Mouse (Mus musculus) retina, postnatal 1 day (tissue): ENCODE measurements around the gene Pdzph1.

Experiments
- DNase-seq: peaks from one replicate; pipeline ENCODE4 v3.0.0-alpha.2; 2012

Pdzph1 gene

DNA sequence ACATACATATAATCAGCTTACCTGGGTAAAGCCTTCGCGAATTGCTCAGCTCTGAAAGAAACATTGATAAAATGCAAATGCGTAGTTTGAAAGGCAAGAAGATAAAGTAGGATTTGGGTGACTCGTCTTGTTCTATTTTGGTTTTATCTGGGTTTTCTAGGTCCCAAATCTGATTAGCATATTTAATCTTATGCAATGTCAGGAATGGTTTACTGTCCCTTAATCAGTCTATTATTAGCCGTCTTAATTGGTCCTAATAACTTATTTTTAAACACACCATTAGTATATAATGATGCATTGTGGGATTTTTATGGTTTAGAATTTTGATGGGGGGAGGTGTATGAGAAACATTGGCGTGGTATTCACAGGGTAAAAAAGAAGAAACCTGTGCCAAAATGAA lies at the start of gene Pdzph1:
Gene Pdzph1 (minus strand): TSS at position 101 of the 400 bp plus-strand sequence.
- DNase-seq: no peak

DNA sequence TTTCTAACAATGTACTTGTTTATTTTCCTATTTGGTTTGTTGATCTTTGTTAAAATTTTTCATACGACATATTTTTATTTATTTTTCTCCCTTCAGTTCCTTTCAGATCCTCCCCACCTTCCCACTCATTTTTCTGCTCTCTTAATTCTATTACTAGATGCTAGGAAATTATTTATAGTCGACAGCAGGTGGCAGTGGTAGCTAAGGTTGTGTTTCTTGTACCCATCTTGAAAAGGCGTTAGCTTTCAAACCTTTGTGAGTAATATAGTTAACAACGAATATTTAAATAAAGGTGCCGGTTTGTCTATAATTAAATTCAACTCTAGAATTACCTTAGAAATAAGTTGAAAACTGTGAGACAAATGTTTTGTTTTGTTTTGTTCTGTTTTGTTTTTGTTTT lies 48.6 kb upstream of the Pdzph1 start:
- peak; percentile 37 for DNase-seq

DNA sequence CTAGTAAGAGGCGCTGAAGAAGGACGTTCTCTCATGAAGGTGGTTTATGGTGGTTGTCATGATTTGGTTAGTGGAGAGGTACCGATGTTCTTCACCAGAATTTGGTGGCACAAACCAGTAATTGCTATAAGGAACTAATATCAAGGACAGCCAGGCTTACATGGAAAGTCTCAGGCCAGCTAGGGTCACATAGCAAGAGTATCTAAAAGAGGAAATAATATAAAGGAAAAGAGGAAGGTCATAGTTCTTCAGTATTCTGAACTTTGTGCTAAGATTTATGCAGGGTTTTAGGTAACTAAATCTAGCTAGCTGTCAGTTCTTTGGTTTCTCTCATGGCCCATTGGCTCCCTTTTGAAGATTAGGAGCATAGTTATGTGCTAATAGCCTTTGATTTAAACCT lies 42.3 kb upstream of the Pdzph1 start:
- DNase-seq: no peak

DNA sequence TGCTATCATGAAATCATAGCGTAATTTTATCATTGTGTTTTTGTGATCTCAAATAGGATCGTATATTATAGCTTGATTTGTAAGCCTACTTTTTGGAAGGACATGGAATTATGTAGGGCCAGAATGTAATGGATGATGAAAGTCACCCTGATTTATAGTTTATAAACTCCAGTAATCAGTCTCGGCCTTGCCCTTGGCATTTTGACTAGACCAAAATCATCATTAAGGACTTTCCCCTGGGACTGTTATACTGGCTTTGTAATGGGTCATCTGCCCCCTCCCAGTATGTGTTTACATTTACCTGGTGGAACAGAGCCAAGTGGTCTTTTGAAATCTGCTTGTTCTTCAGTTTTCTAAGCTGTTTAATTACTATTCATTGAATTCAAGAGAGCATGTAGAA lies 35.2 kb upstream of the Pdzph1 start:
- DNase-seq: no peak

DNA sequence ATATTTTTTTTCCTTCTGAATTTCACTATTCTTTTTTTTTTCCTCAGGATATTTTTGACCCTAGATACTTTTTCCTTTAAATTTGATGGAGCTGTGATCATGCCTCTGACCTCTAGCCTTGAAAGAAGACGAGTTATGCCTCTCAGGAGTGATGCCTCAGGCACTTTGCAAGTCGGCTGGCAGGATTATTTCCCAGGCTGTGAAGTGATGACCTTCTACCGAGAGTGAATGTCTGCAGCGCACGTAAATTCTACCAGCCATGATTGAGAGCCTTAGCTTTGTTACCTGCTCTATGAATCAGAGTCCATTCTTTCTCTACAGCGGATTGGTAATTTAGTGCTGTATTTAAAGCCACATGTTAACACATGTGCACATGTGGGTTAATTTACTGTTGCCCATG lies 33.3 kb upstream of the Pdzph1 start:
- DNase-seq: peak; percentile 21

DNA sequence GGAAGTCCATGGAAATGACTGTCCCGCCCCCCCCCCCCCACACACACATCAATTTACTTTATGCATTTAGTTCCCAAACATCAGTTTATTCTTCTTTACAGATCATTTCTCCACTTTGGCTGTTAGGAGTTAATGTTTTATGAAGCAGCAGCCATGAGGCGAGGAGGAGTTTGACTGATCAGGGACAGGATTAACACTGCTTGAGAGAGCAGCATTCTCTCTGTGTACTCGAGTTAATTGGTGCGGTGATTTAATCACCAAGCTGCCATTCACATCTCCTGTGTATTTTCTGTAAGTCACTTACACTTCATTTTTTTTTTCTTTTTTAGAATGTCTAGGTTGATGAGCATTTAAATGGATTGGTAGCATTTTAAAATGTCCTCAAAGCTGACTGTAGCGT lies 32.8 kb upstream of the Pdzph1 start:
- peak; percentile 78 for DNase-seq

DNA sequence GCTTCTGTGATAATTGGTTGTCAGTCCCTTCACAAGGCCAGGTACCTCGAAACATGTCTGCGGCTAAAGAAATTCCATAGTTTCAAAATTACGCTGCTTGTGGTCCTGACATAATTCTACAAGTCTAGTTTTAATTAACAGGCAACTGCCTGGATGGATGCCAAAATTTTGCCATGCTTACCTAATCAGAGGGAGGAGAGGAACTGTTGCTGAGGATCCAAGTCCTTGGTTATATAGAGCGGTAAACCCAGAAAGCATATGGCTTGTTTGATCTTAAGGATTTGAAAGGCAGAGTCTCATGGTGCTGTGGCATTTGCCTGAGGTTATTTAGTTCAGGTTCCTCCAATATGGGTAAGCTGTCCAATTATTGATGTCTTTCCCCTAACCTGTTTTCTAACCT lies 27.5 kb upstream of the Pdzph1 start:
- DNase-seq: peak; percentile 48

DNA sequence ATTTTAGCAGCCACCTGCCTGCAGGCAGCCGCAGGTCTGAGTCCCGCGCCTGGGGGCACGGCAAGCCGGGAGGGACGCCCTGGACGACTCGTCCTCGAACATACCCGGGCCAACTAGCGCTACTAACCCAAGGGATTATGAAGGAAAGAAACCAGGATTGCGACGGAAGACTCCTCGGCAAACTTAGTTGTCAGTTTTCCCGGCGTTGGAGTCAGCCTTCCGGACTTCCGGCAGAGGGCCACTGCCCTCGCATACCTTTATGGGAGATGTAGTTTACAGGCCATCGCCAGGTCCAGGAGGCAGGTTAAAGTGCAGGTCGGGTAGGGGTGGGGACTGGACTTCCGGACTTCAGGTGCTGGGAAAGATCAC lies 21.9 kb upstream of the Pdzph1 start, which contains the start of gene Nudt12:
Gene Nudt12 (minus strand): TSS at position 282 of the 369 bp plus-strand sequence.
- DNase-seq: peak; percentile 65

DNA sequence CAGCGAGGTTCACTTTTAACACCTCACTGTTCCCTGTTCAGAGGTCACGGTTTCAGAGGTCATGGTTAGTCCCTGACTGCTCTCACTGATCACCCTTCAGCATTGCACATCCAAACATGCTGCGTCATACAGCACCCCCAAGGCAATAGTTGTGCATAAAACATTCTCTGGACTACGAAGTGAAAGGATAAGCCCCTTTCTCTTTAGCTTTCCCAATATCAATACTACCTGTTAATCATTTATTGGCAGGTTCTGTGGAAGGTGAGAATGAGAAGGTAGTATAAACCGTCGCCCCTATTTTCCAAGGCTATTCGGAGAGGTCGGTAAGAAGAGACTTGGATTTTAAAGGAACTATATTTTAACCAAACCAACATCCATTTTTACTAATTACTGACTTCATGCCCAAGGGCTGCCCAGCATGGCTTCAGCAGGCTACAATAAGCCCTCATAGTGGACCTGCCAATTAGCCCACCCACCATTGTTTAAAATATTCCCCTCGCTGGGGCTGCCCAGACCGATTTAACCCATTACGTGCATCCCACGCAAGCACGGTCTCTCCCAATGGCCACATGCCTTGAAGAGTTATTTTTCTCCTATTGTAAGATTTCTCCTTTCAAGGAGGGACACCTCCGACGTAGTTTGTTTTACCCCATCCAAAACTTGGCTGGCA lies 21.4 kb upstream of the Pdzph1 start:
- peak; percentile 59 for DNase-seq

DNA sequence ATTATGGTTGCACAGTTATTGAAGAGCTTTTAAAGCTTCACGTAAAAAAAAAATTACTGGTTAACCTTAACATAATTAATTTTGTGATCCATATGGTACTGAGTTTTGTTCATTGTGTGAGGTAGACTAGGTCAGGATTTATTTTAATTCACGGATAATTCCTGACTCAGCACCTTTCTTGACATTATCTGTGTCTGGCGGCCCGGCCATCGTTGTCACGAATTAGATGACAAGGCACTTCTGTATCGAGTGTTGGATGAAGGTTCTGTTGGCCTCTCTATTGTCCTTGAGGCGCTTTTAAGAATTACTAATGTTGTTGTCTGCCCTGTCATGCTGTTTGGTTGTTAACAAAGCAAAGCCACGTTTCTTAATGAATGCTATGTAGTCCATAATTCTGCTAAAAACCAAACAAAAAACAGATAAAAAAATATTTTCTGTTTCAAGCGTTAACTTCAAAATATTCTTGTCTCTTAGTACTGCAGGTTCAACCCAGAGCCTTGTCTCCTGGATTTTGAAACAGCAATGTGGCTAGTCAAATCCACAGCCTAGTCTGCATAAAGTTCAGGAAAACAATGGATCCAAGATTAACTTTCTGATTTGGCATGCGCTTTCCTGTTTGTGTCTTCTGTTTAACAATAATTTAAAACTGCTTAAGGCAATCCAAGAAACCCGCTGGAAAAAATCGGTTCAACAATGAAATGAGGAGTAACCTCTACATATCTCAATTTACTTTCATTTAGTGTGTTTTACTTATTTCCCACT lies 20.6 kb upstream of the Pdzph1 start:
- DNase-seq: peak; percentile 6

DNA sequence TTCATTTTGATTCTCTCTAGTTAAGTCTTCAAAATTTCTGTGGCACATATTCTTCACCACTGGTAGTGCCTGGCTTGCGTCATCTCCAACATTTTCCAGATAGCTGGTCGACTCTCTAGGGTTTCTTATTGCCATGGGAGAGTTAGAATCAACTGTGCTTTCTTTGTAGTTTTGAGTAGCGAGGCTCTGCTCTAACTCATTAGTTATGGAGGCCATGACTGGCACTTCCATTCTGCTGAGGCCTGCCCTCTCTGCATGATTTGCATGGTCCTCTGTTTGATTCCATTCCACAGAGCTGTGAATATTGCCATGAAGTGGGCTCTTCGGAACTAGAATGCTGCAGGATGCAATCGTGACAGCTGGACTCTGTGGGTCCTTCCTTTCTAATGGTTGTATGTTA lies 17.9 kb downstream of the Pdzph1 start:
- no peak for DNase-seq

DNA sequence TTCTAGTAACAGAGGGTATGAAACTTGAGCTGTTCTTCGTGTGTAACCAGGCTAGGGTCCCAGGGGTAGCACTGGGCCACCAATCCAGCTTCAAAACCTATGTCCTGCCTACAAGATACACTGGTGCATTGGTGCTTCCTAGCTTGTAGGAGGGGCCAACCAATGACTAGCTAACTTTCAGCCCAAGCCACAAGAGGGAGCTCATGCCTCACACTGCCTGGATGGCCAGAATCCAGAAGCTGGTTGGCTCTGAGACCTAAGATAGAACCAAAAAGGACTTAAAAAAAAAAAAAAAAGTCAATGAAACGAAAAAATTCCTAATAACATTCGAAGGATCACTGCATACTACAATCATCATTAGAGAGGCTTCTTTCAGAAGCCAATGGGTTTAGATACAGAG lies 31.3 kb downstream of the Pdzph1 start:
- DNase-seq: peak; percentile 27

DNA sequence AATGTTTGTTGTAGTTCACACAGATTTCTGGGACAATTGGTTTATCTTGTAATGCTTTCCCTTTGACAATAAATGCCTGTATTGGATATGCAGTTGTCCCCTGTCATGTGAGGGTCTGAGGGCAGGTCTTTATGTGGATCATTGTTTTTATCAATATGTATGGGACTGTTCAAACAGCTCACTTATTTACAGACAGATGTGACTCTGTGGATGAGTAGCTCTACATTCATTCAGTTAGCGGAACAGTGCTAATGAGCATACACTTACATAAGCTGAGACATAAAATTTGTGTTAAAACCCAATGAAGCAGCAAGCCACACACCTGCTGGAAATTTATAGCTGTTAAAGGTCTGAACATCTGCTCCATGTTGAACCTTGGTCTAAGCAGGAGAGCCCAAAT lies 34.1 kb downstream of the Pdzph1 start:
- no peak for DNase-seq

DNA sequence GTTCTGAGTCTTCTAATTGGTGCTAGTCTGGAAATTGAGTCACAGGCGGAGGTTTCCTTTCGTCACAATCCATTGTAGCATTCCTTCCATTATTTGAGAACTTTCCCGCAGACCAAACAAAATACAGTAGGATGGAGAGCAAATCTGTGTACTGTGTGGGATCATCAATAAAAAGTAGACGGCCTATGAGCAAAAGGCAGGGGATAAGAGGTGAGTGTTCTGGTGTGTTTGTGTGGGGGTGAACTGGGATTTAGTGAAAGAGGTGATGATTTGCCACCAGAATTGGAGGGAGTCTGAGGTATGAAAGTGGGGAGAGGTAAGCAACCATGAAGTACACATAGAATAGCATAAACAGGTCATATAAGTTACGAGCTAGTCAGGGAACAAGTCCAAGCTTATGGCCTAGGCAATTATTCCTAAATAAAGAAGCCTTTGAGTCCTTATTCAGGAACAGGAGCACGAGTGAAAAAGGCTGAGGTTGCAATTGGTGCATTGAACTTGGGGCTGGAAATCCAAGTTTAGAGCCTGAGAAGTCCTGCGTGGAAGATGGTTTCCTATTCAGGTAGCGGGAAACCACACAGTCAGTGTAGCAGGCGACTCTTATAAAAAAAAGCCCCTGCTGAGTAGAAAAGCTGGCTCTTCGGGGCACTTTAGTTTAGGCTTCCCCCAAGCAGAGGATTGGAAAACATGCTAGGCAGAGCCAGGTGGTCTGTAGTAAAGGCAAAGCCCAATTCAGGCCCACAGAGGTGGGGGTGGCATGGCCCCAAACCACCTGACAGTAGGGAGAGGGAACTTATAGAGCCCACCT lies 48.0 kb downstream of the Pdzph1 start:
- no peak for DNase-seq

DNA sequence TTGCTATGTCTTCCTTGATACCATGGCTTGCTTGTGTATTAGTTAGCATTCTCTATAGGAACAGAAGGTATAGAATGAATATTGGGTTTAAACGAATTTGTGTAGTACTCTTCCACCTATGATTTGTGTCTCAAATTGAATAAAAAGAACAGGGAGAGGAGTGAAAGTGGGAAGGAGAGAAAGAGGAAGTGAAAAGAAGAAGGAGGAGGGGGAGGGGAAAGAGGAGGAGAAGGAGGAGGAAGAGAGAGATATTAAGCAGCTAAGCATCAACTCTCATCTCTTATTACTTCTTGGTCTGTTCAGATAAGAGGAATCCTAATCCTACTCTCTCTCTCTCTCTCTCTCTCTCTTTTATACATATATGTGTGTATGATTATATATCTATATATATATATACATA lies 52.6 kb downstream of the Pdzph1 start:
- no peak for DNase-seq

DNA sequence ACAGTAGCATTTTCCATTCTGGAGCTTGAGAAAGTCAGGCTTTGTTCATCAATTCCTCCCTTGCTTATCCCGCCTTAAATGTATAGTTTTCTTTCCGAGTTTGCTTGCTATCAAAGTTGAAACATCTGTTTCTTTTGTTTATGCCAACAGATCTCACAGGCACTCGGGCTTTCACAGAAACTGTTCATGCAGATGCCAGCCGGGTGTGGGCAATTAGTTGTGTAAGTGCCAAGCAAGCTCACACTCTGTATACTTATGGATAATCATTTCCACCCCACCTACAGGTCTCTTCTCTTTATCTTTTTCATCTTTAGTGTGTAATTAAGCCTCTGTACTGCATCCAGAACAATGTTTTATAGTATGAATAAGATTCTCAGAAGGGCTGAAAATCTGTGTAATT lies 53.6 kb downstream of the Pdzph1 start:
- DNase-seq: no peak

DNA sequence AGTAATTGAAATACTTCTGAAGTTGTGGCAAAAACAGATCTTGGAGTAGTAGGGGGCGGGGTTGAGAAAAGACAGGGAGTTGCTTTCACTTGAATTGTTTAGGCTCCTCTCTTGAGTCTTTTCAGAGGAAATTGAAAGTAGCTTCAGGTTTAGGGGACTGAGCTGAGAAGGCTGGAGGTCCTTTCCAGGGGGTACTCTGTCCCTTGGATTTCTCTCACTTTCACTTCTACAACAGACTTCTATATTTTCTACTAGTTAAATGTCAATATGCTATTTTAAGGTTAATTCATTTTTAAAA lies 58.2 kb downstream of the Pdzph1 start:
- DNase-seq: no peak

DNA sequence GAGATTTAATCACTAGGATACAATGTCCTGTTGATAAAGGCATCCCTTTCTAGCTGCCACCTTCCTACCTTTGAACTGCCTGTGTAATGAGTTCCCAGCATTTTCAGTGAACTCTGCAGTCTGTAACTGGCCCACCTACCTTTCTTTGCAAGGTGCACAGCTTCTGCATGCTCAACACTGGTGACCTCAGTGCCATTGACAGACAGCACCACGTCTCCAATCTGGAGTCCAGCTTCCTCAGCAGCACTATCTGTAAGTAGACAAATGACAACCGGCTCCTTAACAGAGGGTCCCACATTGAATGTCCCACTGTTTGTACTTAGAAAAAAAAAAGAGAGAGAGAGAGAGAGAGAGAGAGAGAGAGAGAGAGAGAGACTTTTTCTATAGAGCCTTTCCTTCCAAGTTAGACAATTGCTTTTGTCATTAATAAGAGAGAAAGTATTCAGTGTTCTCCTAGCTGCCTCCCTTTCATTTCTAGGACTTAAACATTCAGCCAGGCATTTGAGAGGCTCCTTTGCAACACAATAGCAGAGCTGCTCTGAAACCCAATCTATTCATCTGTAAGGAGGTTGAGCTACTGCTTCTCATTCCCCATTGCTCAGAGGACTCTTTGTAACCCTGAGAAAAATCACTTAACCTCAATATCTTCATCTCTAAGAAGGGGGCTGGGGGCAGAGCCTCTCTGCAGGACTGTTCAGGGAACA lies 58.7 kb downstream of the Pdzph1 start:
- DNase-seq: no peak

DNA sequence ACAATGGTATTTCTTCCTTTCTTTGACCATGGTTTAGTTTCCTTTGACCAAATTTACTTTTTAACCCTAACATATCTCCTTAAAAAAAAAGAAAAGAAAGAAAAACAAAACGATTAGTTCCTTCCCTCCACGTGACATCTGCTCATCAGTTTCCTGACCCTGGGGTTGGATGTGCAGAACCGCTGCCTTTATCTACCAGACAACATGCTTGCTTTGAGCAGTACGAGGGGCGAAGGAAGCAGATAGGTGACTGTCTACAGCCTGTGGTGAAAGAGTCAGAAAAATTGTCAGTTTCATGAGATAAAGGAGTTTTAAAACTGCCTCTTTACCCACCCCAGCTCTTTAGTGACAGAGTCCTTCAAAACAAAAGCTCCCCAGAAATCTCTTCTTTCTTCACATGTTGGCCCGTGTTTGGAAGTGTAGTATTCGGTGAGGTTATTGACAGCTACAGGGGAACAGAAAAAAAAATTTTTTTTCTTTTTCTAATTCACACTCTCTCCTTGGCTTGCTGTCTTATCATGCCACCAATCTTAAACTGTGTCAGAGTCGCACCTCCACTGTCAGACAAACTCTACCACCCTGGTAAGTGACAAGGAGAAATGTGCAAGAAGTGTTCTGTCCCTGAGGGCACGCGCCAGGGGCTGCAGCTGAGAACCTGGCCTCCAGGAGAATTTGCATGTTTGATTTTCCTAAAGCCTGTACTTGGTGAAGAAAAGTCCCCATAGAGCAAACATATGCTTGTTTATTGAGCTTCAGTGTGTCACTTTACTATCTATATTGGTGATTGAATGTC lies 66.2 kb downstream of the Pdzph1 start:
- DNase-seq: no peak

DNA sequence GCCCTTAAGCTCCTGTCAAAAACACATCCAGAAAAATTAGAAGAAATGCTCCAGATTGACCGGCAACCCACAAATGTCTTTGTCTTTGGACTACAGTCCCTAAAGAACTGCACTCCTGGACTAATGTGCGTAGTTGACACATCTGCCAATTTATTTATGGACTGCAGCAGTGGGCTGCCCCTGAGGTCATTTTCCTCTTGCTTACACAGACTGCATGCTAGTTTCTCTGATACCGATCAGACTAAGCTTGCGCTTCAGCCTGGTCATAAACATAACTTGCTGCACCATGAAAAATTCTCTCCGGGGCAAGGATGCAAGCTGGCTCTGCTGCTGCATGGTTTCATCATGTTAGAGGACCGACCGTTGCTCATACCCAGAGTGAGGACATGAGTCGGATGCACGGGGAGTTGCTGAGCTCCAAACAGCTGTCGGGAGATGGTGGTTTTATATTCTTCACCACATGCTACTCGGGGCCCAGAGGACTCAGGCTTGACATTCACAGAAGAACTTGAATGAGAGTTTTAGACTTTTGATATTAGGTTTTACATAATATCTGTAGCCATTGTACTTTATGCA lies 67.2 kb downstream of the Pdzph1 start:
- DNase-seq: peak; percentile 31

DNA sequence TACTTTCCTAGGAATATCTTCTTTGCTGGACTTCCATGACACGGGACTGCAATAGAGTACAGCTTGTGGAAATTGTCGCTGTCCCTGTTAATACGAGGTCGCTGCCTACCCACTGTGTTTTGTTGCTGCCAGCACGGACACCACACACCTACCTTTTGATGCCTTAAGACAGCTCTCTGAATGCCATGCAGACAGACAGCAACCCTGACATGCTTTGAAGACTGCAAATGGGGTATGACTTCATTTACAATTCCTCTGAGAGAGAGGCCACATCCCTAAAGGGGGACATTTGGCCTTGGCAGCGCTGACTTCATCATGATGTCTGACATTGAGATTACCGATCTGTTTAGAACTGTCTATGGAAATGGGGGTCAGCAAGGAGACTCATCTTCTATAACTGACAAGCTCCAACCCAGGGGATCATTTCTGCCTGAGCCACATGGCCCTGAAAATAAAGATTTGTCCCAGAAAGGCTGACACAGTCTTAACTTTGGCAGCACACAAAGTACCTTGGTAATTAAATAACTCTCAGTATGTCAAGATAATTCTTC lies 67.8 kb downstream of the Pdzph1 start:
- DNase-seq: peak; percentile 6

DNA sequence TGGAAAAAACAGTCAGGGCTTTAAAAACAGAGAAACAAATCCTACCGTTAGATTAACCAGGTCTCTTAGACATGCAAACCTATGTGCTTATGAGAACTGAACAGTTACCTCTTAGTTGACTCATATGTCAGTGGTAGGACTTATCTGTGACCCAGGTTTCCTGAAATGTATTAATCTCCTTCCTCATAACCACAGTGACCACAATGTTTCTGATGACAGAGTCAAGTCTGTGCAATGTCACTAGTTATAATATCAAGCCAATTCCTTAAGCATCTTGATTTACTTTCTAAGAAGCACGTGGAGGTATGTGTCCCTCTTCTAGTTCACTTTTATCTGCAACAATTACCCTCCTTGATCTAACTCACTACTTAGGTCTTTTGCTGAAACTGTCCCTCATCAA lies 68.4 kb downstream of the Pdzph1 start:
- no peak for DNase-seq
